Mouse (Mus musculus) forebrain, embryonic 10.5 days (tissue): ENCODE results near the gene Tnfrsf14. TPM values are rescaled to one million over a fixed set of nuclear protein-coding genes. Genes with fewer than 3 reads are reported as not detected.

Experiments
- DNase-seq: peaks from one replicate; pipeline ENCODE4 v3.0.0-alpha.2; 2017; ENCODE audit warnings: low spot score; ENCODE audit errors: extremely low spot score
- H3K27ac ChIP-seq: fragments of 300-500 bp; sonication (generic); 2 replicates; pipeline ENCODE4 v1.5.1; 2016; ENCODE audit warnings: mild to moderate bottlenecking
- H3K27me3 ChIP-seq: fragments of 300-500 bp; sonication (generic); 2 replicates; pipeline ENCODE4 v1.6.1; 2016; ENCODE audit warnings: mild to moderate bottlenecking; ENCODE audit not compliant: poor library complexity, severe bottlenecking
- H3K36me3 ChIP-seq: fragments of 300-500 bp; sonication (generic); replicated peaks from 2 replicates; pipeline ENCODE4 v1.6.1; 2016; ENCODE audit warnings: mild to moderate bottlenecking, moderate library complexity
- H3K4me1 ChIP-seq: fragments of 300-500 bp; sonication (generic); 2 replicates; pipeline ENCODE4 v1.6.1; 2016
- H3K4me3 ChIP-seq: fragments of 300-500 bp; sonication (generic); 2 replicates; pipeline ENCODE4 v1.5.1; 2016; ENCODE audit warnings: mild to moderate bottlenecking, moderate library complexity
- H3K9me3 ChIP-seq: fragments of 300-500 bp; sonication (generic); 2 replicates; pipeline ENCODE4 v1.6.1; 2016; ENCODE audit warnings: mild to moderate bottlenecking, moderate library complexity
- WGBS: fragments of 180-500 bp; shearing (Covaris S2); methylation state at CpG from one replicate; pipeline ENCODE4 v1.1.7; 2016; 5-methylcytosine and 5-hydroxymethylcytosine counted together
- polyA plus RNA-seq: library from polyadenylated mRNA; unstranded; fragments of >200 nt; fragmentation: Nextera tagmentation; extraction: Ambion mirVana; gene quantifications from 2 replicates; pipeline ENCODE4 v1.2.1, GENCODE M21; 2016

The Tnfrsf14 gene
- polyA plus RNA-seq, 1 experiment from 2014 or later = 0.93 TPM

DNA sequence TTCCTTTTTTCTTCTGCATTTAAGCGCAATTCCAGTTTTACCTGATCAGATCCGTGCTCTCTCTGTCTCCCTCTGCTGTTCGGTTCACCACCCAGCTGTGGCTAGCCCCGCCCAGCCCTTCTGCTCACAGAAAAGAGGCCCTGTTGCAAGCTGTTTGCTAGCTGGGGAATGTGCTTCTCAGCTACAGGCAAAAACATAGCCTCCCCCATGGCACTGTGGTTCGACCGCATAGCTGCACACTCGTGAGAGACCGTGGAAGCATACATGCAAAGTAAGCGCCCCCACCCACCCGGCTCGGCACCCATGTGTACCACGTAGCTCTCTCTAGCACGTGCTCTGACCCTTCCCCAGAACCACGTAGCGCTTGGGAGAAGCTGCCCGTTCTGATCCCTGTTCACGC, 20.5 kb downstream of the Tnfrsf14 start:
- 53% methylated on average over 17 of the region's 17 CpGs for WGBS
- DNase-seq = peak; percentile 65
- Histone ChIP-seq H3K27ac (peak overlapping the region; percentile 78), H3K9me3 (no peaks in the 10 kb centered on the region), H3K4me1 (peaks cover 42% of the 10 kb centered on the region), H3K4me3 (no peak overlapping the region), H3K27me3 (no peaks in the 10 kb centered on the region), H3K36me3 (no peaks in the 10 kb centered on the region)

GRCm38 (mm10) chr4:154904185-154905071, 23.9 kb downstream of the Tnfrsf14 start:
- Histone ChIP-seq H3K36me3 (no peaks in the 10 kb centered on the region), H3K27me3 (no peaks in the 10 kb centered on the region), H3K9me3 (peaks cover 3% of the 10 kb centered on the region; the same call in 1 of the 2 replicates), H3K4me1 (peaks cover 27% of the 10 kb centered on the region), H3K27ac (peak overlapping the region; percentile 84), H3K4me3 (peak overlapping the region; percentile 56)
- 3% methylated on average over 16 of the region's 16 CpGs for WGBS
- peak; percentile 80 for DNase-seq

GRCm38 (mm10) chr4:154902371-154902770, 26.0 kb downstream of the Tnfrsf14 start:
- Histone ChIP-seq H3K9me3 (peaks cover 3% of the 10 kb centered on the region; the same call in 1 of the 2 replicates), H3K27me3 (peaks cover 12% of the 10 kb centered on the region), H3K36me3 (no peaks in the 10 kb centered on the region), H3K4me1 (peaks cover 40% of the 10 kb centered on the region), H3K27ac (no peak overlapping the region), H3K4me3 (no peak overlapping the region)
- no peak for DNase-seq
- 91% methylated on average over 2 of the region's 2 CpGs for WGBS

DNA sequence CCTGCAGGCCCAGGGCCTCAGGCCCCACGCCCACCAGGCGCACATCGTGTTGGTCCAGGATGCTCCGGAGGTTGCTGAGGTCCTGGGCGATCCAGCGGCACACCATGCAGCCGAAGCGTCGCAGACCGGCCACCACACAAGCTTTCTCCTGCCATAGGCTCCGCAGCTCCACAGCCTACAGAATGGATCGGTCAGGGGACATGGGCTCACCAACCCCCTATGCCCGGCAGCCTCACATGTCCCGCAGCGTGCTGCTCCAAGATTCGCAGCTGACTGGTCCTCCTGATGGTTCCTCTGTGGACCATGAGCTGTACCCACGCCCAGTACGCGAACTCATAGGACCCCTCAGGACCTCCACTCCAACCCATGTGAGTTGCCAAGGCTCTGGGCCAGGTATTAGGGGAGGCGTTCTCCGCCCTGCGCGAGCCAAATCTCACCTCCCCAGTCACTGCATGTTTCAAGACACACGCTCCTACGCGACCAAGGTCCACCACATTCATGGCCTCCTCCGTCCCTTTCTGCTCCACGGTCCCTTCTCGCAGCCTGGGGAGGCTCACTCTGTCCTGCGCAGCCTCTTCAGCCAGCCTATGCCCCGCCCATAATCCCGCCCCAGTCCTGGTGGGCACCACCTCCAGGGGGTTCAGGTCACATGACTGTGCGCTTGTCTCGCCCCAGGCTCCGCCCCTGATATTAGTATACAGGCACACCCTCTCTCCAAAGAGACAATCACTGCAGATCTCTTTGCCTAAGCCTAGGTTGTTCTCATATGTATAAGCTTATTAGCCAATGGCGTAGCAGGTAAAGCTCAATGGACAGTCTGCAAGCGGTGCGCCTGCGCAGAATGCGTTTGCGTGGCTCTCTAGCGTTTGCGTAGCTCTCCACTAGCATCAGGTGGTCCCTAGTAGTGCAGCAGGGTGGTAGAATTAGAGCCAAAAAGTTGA, 29.6 kb downstream of the Tnfrsf14 start, which contains the start of gene Fam213b:
Fam213b (minus strand) TSS at position 630 of the 941 bp plus-strand sequence.
- Histone ChIP-seq H3K36me3 (no peaks in the 10 kb centered on the region), H3K4me1 (peaks cover 32% of the 10 kb centered on the region), H3K9me3 (peaks cover 3% of the 10 kb centered on the region; the same call in 1 of the 2 replicates), H3K4me3 (peak within 1 kb of the TSS; percentile 68), H3K27ac (peak within 1 kb of the TSS; percentile 81), H3K27me3 (peaks cover 27% of the 10 kb centered on the region)
- peak; percentile 90 for DNase-seq
- WGBS = 4% methylated on average over 43 of the region's 43 CpGs

- DNase-seq = no peak
- Histone ChIP-seq H3K4me1 (peaks cover 32% of the 10 kb centered on the region), H3K4me3 (peak overlapping the region; percentile 68), H3K27ac (peak overlapping the region; percentile 81), H3K9me3 (peaks cover 3% of the 10 kb centered on the region; the same call in 1 of the 2 replicates), H3K36me3 (no peaks in the 10 kb centered on the region), H3K27me3 (peaks cover 27% of the 10 kb centered on the region)
- WGBS = 77% methylated on average over 6 of the region's 6 CpGs
Observed at GRCm38 (mm10) chr4:154897676-154898465, 30.5 kb downstream of the Tnfrsf14 start.

GRCm38 (mm10) chr4:154895549-154895948, 32.8 kb downstream of the Tnfrsf14 start:
- 83% methylated on average over 5 of the region's 5 CpGs for WGBS

DNA sequence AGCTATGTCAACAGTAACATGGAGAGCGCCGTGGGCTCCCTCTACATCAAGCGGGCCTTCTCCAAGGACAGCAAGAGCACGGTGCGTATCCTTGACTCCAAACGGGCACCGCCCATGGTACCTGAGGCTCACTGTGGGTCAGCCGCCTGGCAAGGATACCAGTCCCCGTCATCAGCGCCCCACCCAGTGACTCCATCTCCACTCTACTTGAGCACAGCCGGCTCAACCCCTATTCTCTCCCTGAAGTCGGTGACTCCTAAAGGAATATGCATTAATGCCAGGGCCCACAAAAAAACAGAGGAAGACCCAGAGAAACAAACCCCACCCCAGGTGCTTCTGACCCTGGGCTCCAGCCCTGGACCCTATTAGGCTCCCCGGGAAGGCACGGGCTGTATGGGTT, 37.5 kb downstream of the Tnfrsf14 start:
- Histone ChIP-seq H3K27me3 (peaks cover 2% of the 10 kb centered on the region; the same call in 1 of the 2 replicates), H3K9me3 (no peaks in the 10 kb centered on the region), H3K4me1 (0 out of 2 replicates have a peak, but pooled peaks cover 8% of the 10 kb centered on the region), H3K4me3 (no peak overlapping the region), H3K36me3 (no peaks in the 10 kb centered on the region), H3K27ac (no peak overlapping the region)
- no peak for DNase-seq
- WGBS = 94% methylated on average over 14 of the region's 14 CpGs

More at GRCm38 (mm10) chr4:154895549-154895948, 32.8 kb downstream of the Tnfrsf14 start:
- Histone ChIP-seq H3K9me3 (no peaks in the 10 kb centered on the region), H3K36me3 (no peaks in the 10 kb centered on the region), H3K27me3 (peaks cover 27% of the 10 kb centered on the region), H3K27ac (no peak overlapping the region), H3K4me1 (peaks cover 32% of the 10 kb centered on the region), H3K4me3 (no peak overlapping the region)
- no peak for DNase-seq

DNA sequence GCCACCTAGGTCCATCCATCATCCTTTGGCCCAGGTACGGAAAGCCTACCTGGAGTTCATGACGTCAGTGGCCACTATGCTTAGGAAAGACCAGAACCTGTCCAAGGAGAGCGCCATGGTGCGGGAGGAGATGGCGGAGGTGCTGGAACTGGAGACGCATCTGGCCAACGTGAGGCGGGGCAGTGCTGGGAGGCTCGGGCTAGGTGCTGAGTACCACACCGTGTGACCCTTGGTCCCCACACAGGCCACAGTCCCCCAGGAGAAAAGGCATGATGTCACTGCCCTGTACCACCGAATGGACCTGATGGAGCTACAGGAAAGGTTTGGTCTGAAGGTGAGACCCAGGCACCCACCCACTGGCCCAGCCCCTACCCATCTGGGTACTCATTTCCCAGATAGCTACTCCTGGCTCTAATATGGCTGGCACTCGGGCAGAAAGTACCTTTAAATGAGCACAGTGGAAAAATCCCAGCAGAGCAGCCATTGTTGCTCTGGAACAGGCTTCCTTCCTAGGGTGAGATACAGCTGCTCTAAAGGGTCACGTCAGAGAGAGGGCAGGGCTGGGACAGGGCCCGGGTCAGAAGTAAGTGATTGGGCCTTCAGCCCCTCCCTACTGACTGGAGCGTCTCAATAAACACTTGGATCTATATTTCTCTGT, 40.6 kb downstream of the Tnfrsf14 start:
- H3K27me3 ChIP-seq = no peaks in the 10 kb centered on the region
- no peaks in the 10 kb centered on the region for H3K36me3 ChIP-seq
- 86% methylated on average over 15 of the region's 15 CpGs for WGBS
- 0 out of 2 replicates have a peak, but pooled peaks cover 8% of the 10 kb centered on the region for H3K4me1 ChIP-seq
- no peak for DNase-seq
- H3K9me3 ChIP-seq = no peaks in the 10 kb centered on the region
- no peak overlapping the region for H3K27ac ChIP-seq
- H3K4me3 ChIP-seq = no peak overlapping the region

GRCm38 (mm10) chr4:154886876-154887592, 41.3 kb downstream of the Tnfrsf14 start:
- H3K4me3 ChIP-seq = no peak overlapping the region
- H3K27ac ChIP-seq = peak overlapping the region; percentile 54; the same call in 1 of the 2 replicates
- no peaks in the 10 kb centered on the region for H3K9me3 ChIP-seq
- H3K4me1 ChIP-seq = 0 out of 2 replicates have a peak, but pooled peaks cover 8% of the 10 kb centered on the region
- H3K36me3 ChIP-seq = no peaks in the 10 kb centered on the region
- DNase-seq = no peak
- H3K27me3 ChIP-seq = no peaks in the 10 kb centered on the region
- WGBS = 80% methylated on average over 13 of the region's 13 CpGs

- no peaks in the 10 kb centered on the region for H3K36me3 ChIP-seq
- no peak overlapping the region for H3K27ac ChIP-seq
Observed at GRCm38 (mm10) chr4:154885416-154885815, 42.9 kb downstream of the Tnfrsf14 start.

More at GRCm38 (mm10) chr4:154885416-154885815, 42.9 kb downstream of the Tnfrsf14 start:
- no peak for DNase-seq
- Histone ChIP-seq H3K27me3 (no peaks in the 10 kb centered on the region), H3K9me3 (no peaks in the 10 kb centered on the region), H3K4me3 (no peak overlapping the region), H3K4me1 (0 out of 2 replicates have a peak, but pooled peaks cover 8% of the 10 kb centered on the region)
- WGBS = 80% methylated on average over 11 of the region's 11 CpGs
